Mouse (Mus musculus) c-Kit-positive CD71-negative TER-119-negative erythroid progenitor cells, embryonic 14.5 days (primary cell): ENCODE results near the gene Slc9b1.

ENCODE experiments used
- DNase-seq: peaks from one replicate; pipeline ENCODE4 v3.0.0-alpha.2; 2013; ENCODE audit warnings: low read depth

Slc9b1 gene

GRCm38 (mm10) chr3:135437758-135438495 lies 90.1 kb downstream of the Slc9b1 start, which contains the start of gene Ube2d3:
TSS of gene Ube2d3 (plus strand) at chr3:135438149.
- DNase-seq = peak; percentile 97

GRCm38 (mm10) chr3:135438531-135438912 lies 90.7 kb downstream of the Slc9b1 start:
- peak; percentile 68 for DNase-seq

GRCm38 (mm10) chr3:135438913-135439531 lies 91.2 kb downstream of the Slc9b1 start:
- peak; percentile 61 for DNase-seq

GRCm38 (mm10) chr3:135439651-135440050 lies 91.8 kb downstream of the Slc9b1 start:
- DNase-seq = no peak

- DNase-seq = no peak
These were observed 92.4 kb downstream of the Slc9b1 start for GRCm38 (mm10) chr3:135440221-135440620.

GRCm38 (mm10) chr3:135440621-135441020 lies 92.8 kb downstream of the Slc9b1 start:
- DNase-seq = no peak

GRCm38 (mm10) chr3:135444930-135445329 lies 97.1 kb downstream of the Slc9b1 start:
- DNase-seq = no peak
